Mouse (Mus musculus): ENCODE data around the gene Ddx39.

Ddx39 gene

DNA sequence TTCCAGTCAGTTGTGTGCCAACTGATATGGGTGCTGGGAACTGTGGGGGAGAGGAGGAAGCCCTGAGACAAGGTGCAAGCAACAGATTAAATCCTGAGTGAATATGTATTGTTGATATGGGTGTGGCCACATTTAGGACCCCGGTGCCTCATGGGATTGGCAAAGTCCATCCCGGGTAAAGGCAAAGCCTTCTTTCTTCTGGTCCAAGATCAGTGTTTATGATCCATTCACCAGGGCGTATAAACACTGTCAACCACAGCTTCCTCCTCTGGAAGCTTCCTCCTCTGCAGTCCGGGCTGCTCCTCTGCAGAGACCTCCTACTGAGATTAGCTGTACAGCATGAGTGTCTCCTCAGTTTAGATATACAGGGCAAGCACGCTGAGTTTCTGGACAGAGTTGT, 53.5 kb downstream of the Ddx39 start:
- no peak for DNase-seq (ENCODE audit: low read depth, low spot score)

- DNase-seq (ENCODE audit: low read depth, low spot score), result no peak
These were observed 54.7 kb downstream of the Ddx39 start for GRCm38 (mm10) chr8:83769720-83770119.

DNA sequence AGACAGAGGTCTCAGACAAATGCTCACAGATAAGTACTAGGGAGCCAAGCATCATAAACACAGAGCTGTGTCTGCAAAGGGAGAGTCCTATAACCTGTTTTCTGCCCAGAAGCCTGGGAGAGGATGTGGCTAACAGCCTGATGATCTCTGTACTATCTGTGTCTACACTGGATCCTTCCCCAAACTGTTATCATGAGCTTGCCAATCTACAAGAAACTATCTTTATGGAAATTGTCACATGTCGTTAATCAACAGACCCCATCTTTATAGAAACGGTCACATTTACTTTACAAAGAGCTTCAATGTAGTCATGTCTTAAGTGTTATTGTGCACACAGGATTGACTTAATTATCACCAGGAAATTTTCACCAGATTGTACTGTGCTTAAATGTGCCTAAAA, 55.7 kb downstream of the Ddx39 start:
- no peak for DNase-seq (ENCODE audit: low read depth, low spot score)

- no peak for DNase-seq (ENCODE audit: low read depth, low spot score)
These were observed 56.8 kb downstream of the Ddx39 start for GRCm38 (mm10) chr8:83771791-83772190.

DNA sequence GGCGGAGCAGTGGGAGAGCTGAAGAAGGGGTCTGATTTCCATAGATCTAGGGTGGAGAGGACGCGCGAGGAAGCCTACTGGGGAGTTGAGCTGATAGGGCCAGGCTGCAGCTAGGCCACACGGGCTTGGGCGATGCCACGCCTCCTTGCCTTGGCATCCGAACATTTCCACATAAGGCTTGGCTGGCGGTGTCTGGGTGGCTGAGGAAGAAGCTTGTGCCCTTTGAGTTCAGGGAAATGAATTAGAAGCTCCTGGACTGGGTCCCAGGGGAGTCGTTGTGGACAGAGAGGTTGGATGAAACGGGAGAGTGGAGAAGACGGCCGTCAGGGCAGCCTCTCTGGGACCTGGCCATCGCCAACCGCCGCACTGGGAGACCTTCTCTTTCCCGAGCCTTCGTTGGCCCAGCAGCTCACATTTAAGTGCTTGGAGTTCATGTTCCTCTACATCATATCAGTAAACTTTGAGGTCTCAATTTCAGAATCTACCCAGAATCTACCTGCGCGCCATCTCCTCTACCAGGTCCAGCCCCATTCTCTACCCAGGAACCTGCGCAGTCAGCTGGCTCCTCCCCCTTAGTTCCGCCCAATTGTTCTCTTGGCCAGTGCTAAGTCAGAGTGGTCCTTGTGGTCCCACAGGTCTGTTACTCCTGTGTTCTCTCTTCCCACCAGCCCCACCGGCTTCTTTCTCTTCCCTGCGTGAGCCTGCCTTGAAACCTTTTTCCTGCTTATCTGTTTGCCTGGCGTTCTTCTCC, 57.9 kb downstream of the Ddx39 start:
- DNase-seq (ENCODE audit: low read depth, low spot score), result peak; percentile 33

DNA sequence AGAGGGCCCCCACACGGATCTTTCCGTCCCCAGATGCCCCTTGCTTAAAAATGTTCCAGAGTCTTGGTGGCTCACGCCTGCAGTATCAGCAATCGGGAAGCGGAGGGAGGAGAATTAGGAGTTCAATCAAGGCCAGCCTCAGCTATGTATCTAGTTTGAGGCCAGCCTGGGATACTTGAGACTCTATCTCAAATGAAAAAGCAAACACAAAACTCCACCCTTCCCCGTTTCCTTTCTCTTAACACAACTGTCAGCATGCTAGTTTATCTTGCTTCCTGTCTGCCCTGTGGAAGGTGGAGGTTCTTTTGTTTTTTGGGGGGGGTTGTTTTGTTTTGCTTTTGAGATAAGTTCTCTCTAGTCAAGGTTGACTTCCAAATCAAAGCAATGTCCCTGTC, 58.5 kb downstream of the Ddx39 start:
- DNase-seq (ENCODE audit: low read depth, low spot score), result no peak

- DNase-seq (ENCODE audit: low read depth, low spot score), result peak; percentile 33
These were observed 59.2 kb downstream of the Ddx39 start for GRCm38 (mm10) chr8:83774221-83774620.

Measured in forelimb bud, embryonic 11.5 days (tissue).